Mouse (Mus musculus) CH12.LX (cell line): ENCODE measurements around the gene C1qtnf1. TPM values are rescaled to one million over a fixed set of nuclear protein-coding genes. Genes with fewer than 3 reads are reported as not detected.

Source experiments
- DNase-seq: peaks from one replicate; pipeline ENCODE4 v3.0.0-alpha.2; 2013; ENCODE audit errors: extremely low read depth
- H3K27ac ChIP-seq: 2 replicates; pipeline ENCODE4 v1.5.1; 2012; ENCODE audit warnings: low read depth, mild to moderate bottlenecking, control low read depth, moderate library complexity; ENCODE audit not compliant: insufficient read depth
- H3K27me3 ChIP-seq: replicated peaks from 2 replicates; pipeline ENCODE3; 2012; ENCODE audit warnings: inconsistent platforms
- H3K36me3 ChIP-seq, 2 experiments: replicated peaks in 1 of 2; 2 replicates each; pipeline versions ENCODE3 to v1.6.1; 2012; ENCODE audit warnings: inconsistent platforms in 1 of 2, low read length in 1 of 2, mild to moderate bottlenecking in 1 of 2, mixed read lengths in 1 of 2, moderate library complexity in 1 of 2; ENCODE audit not compliant: control insufficient read depth in 1 of 2, insufficient read depth in 1 of 2
- H3K4me1 ChIP-seq, 2 experiments: 2 replicates each; pipeline ENCODE4 v1.6.1; 2012; ENCODE audit warnings: inconsistent platforms in 1 of 2, moderate library complexity in 1 of 2; ENCODE audit not compliant: insufficient read depth in 2 of 2, control insufficient read depth in 1 of 2
- H3K4me2 ChIP-seq: 2 replicates; pipeline ENCODE4 v1.6.1; 2012; ENCODE audit warnings: low read depth, mild to moderate bottlenecking, control low read depth; ENCODE audit not compliant: poor library complexity, insufficient read depth, severe bottlenecking
- H3K4me3 ChIP-seq, 3 experiments: fragments of 150-350 bp in 1 of 3; sonication (generic) in 1 of 3; replicated peaks in 1 of 3; 2 replicates each; pipeline versions ENCODE3 to v1.5.1; 2011 to 2012; ENCODE audit warnings: low read depth in 2 of 3, low read length in 2 of 3, mild to moderate bottlenecking in 2 of 3, moderate library complexity in 2 of 3, control low read depth in 1 of 3, improper control_type of control experiment in 1 of 3, inconsistent platforms in 1 of 3, mixed read lengths in 1 of 3; ENCODE audit not compliant: poor library complexity in 1 of 3
- H3K79me2 ChIP-seq: replicated peaks from 2 replicates; pipeline ENCODE4 v1.6.1; 2012; ENCODE audit warnings: mild to moderate bottlenecking, moderate library complexity; ENCODE audit not compliant: control insufficient read depth, poor library complexity, insufficient read depth, severe bottlenecking; ENCODE audit errors: extremely low read depth
- H3K9ac ChIP-seq: 2 replicates; pipeline ENCODE4 v1.6.1; 2012; ENCODE audit warnings: low read depth, mild to moderate bottlenecking, control low read depth, moderate library complexity; ENCODE audit not compliant: insufficient read depth
- H3K9me3 ChIP-seq: replicated peaks from 2 replicates; pipeline ENCODE3; 2012; ENCODE audit warnings: low read length, inconsistent platforms, mixed read lengths
- CHD1 ChIP-seq: IDR thresholded peaks from 2 replicates; pipeline ENCODE4 v1.6.1; 2012; ENCODE audit warnings: low read depth, low read length, improper control_type of control experiment, inconsistent platforms
- E2F4 ChIP-seq: IDR thresholded peaks from 2 replicates; pipeline ENCODE4 v1.6.1; 2011; ENCODE audit warnings: low read depth, low read length, improper control_type of control experiment; ENCODE audit not compliant: insufficient replicate concordance
- HCFC1 ChIP-seq: IDR thresholded peaks from 2 replicates; pipeline ENCODE4 v1.6.1; 2012; ENCODE audit warnings: low read depth, mild to moderate bottlenecking, inconsistent platforms, low read length, improper control_type of control experiment
- IRF4 ChIP-seq: IDR thresholded peaks from 2 replicates; pipeline ENCODE4 v1.6.1; 2014; ENCODE audit warnings: low read depth, mild to moderate bottlenecking, inconsistent platforms, low read length, improper control_type of control experiment
- MAX ChIP-seq: IDR thresholded peaks from 2 replicates; pipeline ENCODE4 v1.6.1; 2011; ENCODE audit warnings: low read length, improper control_type of control experiment
- MAZ ChIP-seq: IDR thresholded peaks from 2 replicates; pipeline ENCODE4 v1.6.1; 2012; ENCODE audit warnings: low read depth, mild to moderate bottlenecking, inconsistent platforms, low read length, improper control_type of control experiment, moderate library complexity
- MYC ChIP-seq: IDR thresholded peaks from 2 replicates; pipeline ENCODE4 v1.6.1; 2011; ENCODE audit warnings: low read depth, mild to moderate bottlenecking, improper control_type of control experiment, low read length
- NELFE ChIP-seq: IDR thresholded peaks from 2 replicates; pipeline ENCODE4 v1.6.1; 2011; ENCODE audit warnings: low read depth, low read length, improper control_type of control experiment
- POLR2A ChIP-seq: IDR thresholded peaks from 2 replicates; pipeline ENCODE4 v1.6.1; 2011; ENCODE audit warnings: low read depth, mild to moderate bottlenecking, improper control_type of control experiment, low read length
- RCOR1 ChIP-seq: conservative IDR thresholded peaks from 2 replicates; pipeline ENCODE4 v1.6.1; 2012; ENCODE audit warnings: low read depth, mild to moderate bottlenecking, inconsistent platforms, low read length, improper control_type of control experiment
- TBP ChIP-seq: conservative IDR thresholded peaks from 2 replicates; pipeline ENCODE4 v1.6.1; 2011; ENCODE audit warnings: low read depth, low read length, improper control_type of control experiment
- TCF12 ChIP-seq: IDR thresholded peaks from 2 replicates; pipeline ENCODE4 v1.6.1; 2014; ENCODE audit warnings: low read depth, mild to moderate bottlenecking, inconsistent platforms, low read length, improper control_type of control experiment
- USF1 ChIP-seq: IDR thresholded peaks from 2 replicates; pipeline ENCODE4 v1.6.1; 2014; ENCODE audit warnings: low read depth, mild to moderate bottlenecking, inconsistent platforms, low read length, improper control_type of control experiment
- dilution Hi-C: fragments of 300-500 bp; cut with MboI; formaldehyde crosslinking; loops from 2 replicates; pipeline ENCODE4 v1.14.3; 2020; ENCODE audit warnings: low sequenced_read_pairs; ENCODE audit not compliant: extremely low pct_unique_long_range_greater_than_20kb, extremely low pct_ligation_motif_present
- in situ Hi-C: fragments of 300-500 bp; cut with MboI; formaldehyde crosslinking; loops from 3 replicates; pipeline ENCODE4 v1.14.3; 2019; ENCODE audit warnings: low sequenced_read_pairs, low pct_ligation_motif_present, low pct_unique_long_range_greater_than_20kb, mixed read lengths
- polyA plus RNA-seq: library from polyadenylated mRNA; unstranded; fragments of >175 nt; gene quantifications from 2 replicates; pipeline ENCODE4 v1.2.1, GENCODE M21; 2012; ENCODE audit warnings: low read depth; ENCODE audit not compliant: insufficient read length
- total RNA-seq, 2 experiments: library from RNA; depleted of rRNA; stranded (reverse); fragments of 300-350 nt in 1 of 2; fragments of >200 nt in 1 of 2; gene quantifications; 2 replicates each; pipeline ENCODE4 v1.2.3; 2012 to 2014

Gene C1qtnf1
- total and polyA plus RNA-seq, 3 experiments, result 0.13 to 0.19 TPM; not detected in 1

DNA sequence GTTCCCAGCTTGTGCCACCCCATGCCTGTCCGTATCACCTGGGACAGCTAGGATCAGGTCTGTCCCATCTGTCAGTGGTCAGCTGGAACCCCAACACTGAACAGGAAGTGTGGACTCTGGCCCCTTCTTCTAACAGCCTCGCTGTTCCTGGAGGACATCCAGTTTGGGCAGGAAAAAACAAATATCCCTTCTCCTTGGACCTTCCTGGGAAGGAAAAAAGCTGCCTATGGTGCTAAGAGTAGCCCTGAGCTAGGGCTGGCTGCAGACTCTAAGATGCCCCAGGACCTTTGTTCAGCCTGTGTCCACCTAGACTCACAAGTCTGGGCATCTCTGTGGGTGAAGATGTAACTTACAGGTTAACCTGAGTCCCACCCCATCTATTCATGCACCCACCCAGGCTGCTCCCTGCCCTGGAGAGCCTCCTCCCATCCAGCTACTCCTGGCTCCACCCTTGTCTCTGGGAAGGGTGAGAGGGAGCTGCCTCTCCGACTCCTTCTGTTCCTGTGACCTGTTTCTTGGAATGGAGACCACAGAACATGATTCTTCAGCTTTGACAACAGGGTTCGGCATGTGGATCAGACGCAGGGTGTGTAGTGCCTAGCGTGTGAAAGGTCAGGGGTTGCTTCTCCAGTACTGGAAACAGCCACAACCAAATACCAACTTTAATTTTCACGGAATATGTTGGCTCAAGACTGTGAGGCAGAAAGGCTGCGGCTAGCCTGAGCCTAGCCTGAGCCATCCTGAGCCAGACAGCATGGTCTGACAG lies 1.1 kb downstream of the C1qtnf1 start:
- no peaks in the 10 kb centered on the region for H3K79me2 ChIP-seq
- H3K4me3 ChIP-seq, result no peak overlapping the region
- in situ Hi-C loops, result loop anchor here (25.0 kb wide), 1 partner anchor 308 kb away; no protein-coding TSS in a partner anchor
- H3K27ac ChIP-seq, result no peak overlapping the region
- peaks cover 93% of the 10 kb centered on the region for H3K27me3 ChIP-seq
- H3K4me1 ChIP-seq, result peaks cover 10 to 15% of the 10 kb centered on the region in 2 experiments
- no peaks in the 10 kb centered on the region for H3K36me3 ChIP-seq
- dilution Hi-C loops, result no loop called here
- no peak overlapping the region for H3K4me2 ChIP-seq
- no peak overlapping the region for H3K9ac ChIP-seq
- H3K9me3 ChIP-seq, result no peaks in the 10 kb centered on the region
- TF ChIP-seq POLR2A (no peak), NELFE (no peak), USF1 (no peak), MYC (no peak), HCFC1 (no peak), MAX (no peak), MAZ (no peak), TCF12 (no peak), CHD1 (no peak)
- DNase-seq, result no peak

DNA sequence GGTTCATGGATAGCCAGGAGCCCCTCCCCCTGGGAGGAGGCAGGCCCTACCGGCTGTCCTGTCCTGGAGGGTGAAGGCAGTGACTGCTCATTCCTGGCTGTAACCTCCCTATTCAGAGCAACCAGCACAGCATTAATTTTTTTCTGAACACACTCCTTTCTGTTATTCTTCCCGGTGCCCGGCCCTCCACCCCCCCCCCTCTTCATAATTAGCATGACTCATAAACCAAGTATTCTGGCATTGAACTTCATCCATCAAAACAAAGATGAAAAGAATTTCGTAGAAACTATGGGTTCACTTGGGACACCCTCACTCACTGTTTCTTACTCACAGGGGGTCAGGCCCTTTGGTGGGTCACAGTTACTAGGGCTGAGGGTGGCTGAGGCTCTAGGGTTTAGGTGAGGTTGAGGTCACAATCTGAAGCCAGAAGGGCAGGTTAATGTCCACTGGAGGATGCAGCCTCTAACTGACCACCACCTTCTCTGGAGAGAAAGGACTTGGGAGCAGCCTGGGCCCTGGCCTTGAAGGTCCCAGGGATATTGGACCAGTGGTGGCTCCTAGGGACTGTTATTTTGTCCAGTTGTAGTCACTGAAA lies 2.4 kb downstream of the C1qtnf1 start:
- H3K79me2 ChIP-seq, result no peaks in the 10 kb centered on the region
- peaks cover 10 to 15% of the 10 kb centered on the region in 2 experiments for H3K4me1 ChIP-seq
- no peak overlapping the region for H3K4me3 ChIP-seq
- no peaks in the 10 kb centered on the region for H3K36me3 ChIP-seq
- no peak overlapping the region for H3K9ac ChIP-seq
- dilution Hi-C loops (no loop called here), in situ Hi-C loops (loop anchor here (25.0 kb wide), 1 partner anchor 307 kb away; no protein-coding TSS in a partner anchor)
- no peaks in the 10 kb centered on the region for H3K9me3 ChIP-seq
- no peak for DNase-seq
- peaks cover 93% of the 10 kb centered on the region for H3K27me3 ChIP-seq
- H3K4me2 ChIP-seq, result no peak overlapping the region
- no peak overlapping the region for H3K27ac ChIP-seq
- TF ChIP-seq POLR2A (no peak), RCOR1 (no peak), TBP (no peak), CHD1 (no peak), E2F4 (no peak), IRF4 (no peak)
